Mouse (Mus musculus): ENCODE measurements at regions not wholly inside any gene's neighbourhood (a gene's known extent, or its start where the extent isn't known, plus 50 kb on each side); places are given as distances from the start of the nearest gene placed in this dataset.

GRCm38 (mm10) chr9:112834441-112835245 is 598.9 kb upstream of the Arpp21 start:
- Histone ChIP-seq H3K4me1 (ENCODE audit: control insufficient read depth, insufficient read depth, low read length) (no peaks in the 10 kb centered on the region), H3K4me3 (ENCODE audit: low read depth, low read length) (no peak overlapping the region), H3K9ac (ENCODE audit: low read depth, poor library complexity, severe bottlenecking) (no peak overlapping the region), H3K36me3 (ENCODE audit: control insufficient read depth, insufficient read depth, low read length, poor library complexity, severe bottlenecking) (no peaks in the 10 kb centered on the region), H3K9me3 (replicated peaks; ENCODE audit: control insufficient read depth, insufficient read depth, low read length, poor library complexity, severe bottlenecking) (no peaks in the 10 kb centered on the region), H3K27me3 (ENCODE audit: control insufficient read depth, insufficient read depth, low read length, poor library complexity, severe bottlenecking) (no peaks in the 10 kb centered on the region), H3K27ac (ENCODE audit: insufficient read depth, low read length) (no peak overlapping the region)
- no peak for TF ChIP-seq EP300 (IDR thresholded peaks at IDR 0.05; ENCODE audit: insufficient read depth, low read depth, low read length)
- no peak for TF ChIP-seq POLR2A (IDR thresholded peaks at IDR 0.05; ENCODE audit: insufficient read depth, low read length)
- no peak for TF ChIP-seq CTCF (IDR thresholded peaks at IDR 0.05; ENCODE audit: low read depth, low read length)

- TF ChIP-seq CTCF (IDR thresholded peaks at IDR 0.05; ENCODE audit: low read depth, low read length) (no peak), POLR2A (IDR thresholded peaks at IDR 0.05; ENCODE audit: insufficient read depth, low read length) (no peak), EP300 (IDR thresholded peaks at IDR 0.05; ENCODE audit: insufficient read depth, low read depth, low read length) (no peak)
- H3K9ac ChIP-seq (ENCODE audit: low read depth, poor library complexity, severe bottlenecking) = no peak overlapping the region
Observed at GRCm38 (mm10) chr9:112831102-112831501, 595.4 kb upstream of the Arpp21 start.

GRCm38 (mm10) chr9:112828602-112829001 is 592.9 kb upstream of the Arpp21 start:
- Histone ChIP-seq H3K27ac (ENCODE audit: insufficient read depth, low read length) (no peak overlapping the region), H3K36me3 (ENCODE audit: control insufficient read depth, insufficient read depth, low read length, poor library complexity, severe bottlenecking) (no peaks in the 10 kb centered on the region), H3K4me3 (ENCODE audit: low read depth, low read length) (no peak overlapping the region), H3K9me3 (replicated peaks; ENCODE audit: control insufficient read depth, insufficient read depth, low read length, poor library complexity, severe bottlenecking) (no peaks in the 10 kb centered on the region), H3K4me1 (ENCODE audit: control insufficient read depth, insufficient read depth, low read length) (no peaks in the 10 kb centered on the region), H3K9ac (ENCODE audit: low read depth, poor library complexity, severe bottlenecking) (no peak overlapping the region), H3K27me3 (ENCODE audit: control insufficient read depth, insufficient read depth, low read length, poor library complexity, severe bottlenecking) (no peaks in the 10 kb centered on the region)
- TF ChIP-seq EP300 (IDR thresholded peaks at IDR 0.05; ENCODE audit: insufficient read depth, low read depth, low read length) (no peak), POLR2A (IDR thresholded peaks at IDR 0.05; ENCODE audit: insufficient read depth, low read length) (no peak), CTCF (IDR thresholded peaks at IDR 0.05; ENCODE audit: low read depth, low read length) (no peak)

More at GRCm38 (mm10) chr9:112831102-112831501, 595.4 kb upstream of the Arpp21 start:
- Histone ChIP-seq H3K9me3 (replicated peaks; ENCODE audit: control insufficient read depth, insufficient read depth, low read length, poor library complexity, severe bottlenecking) (no peaks in the 10 kb centered on the region), H3K36me3 (ENCODE audit: control insufficient read depth, insufficient read depth, low read length, poor library complexity, severe bottlenecking) (no peaks in the 10 kb centered on the region), H3K27ac (ENCODE audit: insufficient read depth, low read length) (no peak overlapping the region), H3K4me3 (ENCODE audit: low read depth, low read length) (no peak overlapping the region), H3K4me1 (ENCODE audit: control insufficient read depth, insufficient read depth, low read length) (no peaks in the 10 kb centered on the region), H3K27me3 (ENCODE audit: control insufficient read depth, insufficient read depth, low read length, poor library complexity, severe bottlenecking) (no peaks in the 10 kb centered on the region)

- H3K4me1 ChIP-seq (ENCODE audit: control insufficient read depth, insufficient read depth, low read length) = no peaks in the 10 kb centered on the region
- H3K27ac ChIP-seq (ENCODE audit: insufficient read depth, low read length) = no peak overlapping the region
- no peaks in the 10 kb centered on the region for H3K36me3 ChIP-seq (ENCODE audit: control insufficient read depth, insufficient read depth, low read length, poor library complexity, severe bottlenecking)
- H3K4me3 ChIP-seq (ENCODE audit: low read depth, low read length) = no peak overlapping the region
- TF ChIP-seq CTCF (IDR thresholded peaks at IDR 0.05; ENCODE audit: low read depth, low read length) = no peak
- TF ChIP-seq EP300 (IDR thresholded peaks at IDR 0.05; ENCODE audit: insufficient read depth, low read depth, low read length) = no peak
- TF ChIP-seq POLR2A (IDR thresholded peaks at IDR 0.05; ENCODE audit: insufficient read depth, low read length) = no peak
- no peaks in the 10 kb centered on the region for H3K9me3 ChIP-seq (replicated peaks; ENCODE audit: control insufficient read depth, insufficient read depth, low read length, poor library complexity, severe bottlenecking)
- no peaks in the 10 kb centered on the region for H3K27me3 ChIP-seq (ENCODE audit: control insufficient read depth, insufficient read depth, low read length, poor library complexity, severe bottlenecking)
- no peak overlapping the region for H3K9ac ChIP-seq (ENCODE audit: low read depth, poor library complexity, severe bottlenecking)
Observed at GRCm38 (mm10) chr9:112826592-112826991, 590.9 kb upstream of the Arpp21 start.

GRCm38 (mm10) chr9:112821940-112822339 is 586.2 kb upstream of the Arpp21 start:
- Histone ChIP-seq H3K4me3 (ENCODE audit: low read depth, low read length) (no peak overlapping the region), H3K9me3 (replicated peaks; ENCODE audit: control insufficient read depth, insufficient read depth, low read length, poor library complexity, severe bottlenecking) (no peaks in the 10 kb centered on the region), H3K36me3 (ENCODE audit: control insufficient read depth, insufficient read depth, low read length, poor library complexity, severe bottlenecking) (no peaks in the 10 kb centered on the region), H3K4me1 (ENCODE audit: control insufficient read depth, insufficient read depth, low read length) (no peaks in the 10 kb centered on the region), H3K9ac (ENCODE audit: low read depth, poor library complexity, severe bottlenecking) (no peak overlapping the region), H3K27ac (ENCODE audit: insufficient read depth, low read length) (no peak overlapping the region), H3K27me3 (ENCODE audit: control insufficient read depth, insufficient read depth, low read length, poor library complexity, severe bottlenecking) (no peaks in the 10 kb centered on the region)
- no peak for TF ChIP-seq CTCF (IDR thresholded peaks at IDR 0.05; ENCODE audit: low read depth, low read length)
- no peak for TF ChIP-seq EP300 (IDR thresholded peaks at IDR 0.05; ENCODE audit: insufficient read depth, low read depth, low read length)
- no peak for TF ChIP-seq POLR2A (IDR thresholded peaks at IDR 0.05; ENCODE audit: insufficient read depth, low read length)

- H3K9ac ChIP-seq (ENCODE audit: low read depth, poor library complexity, severe bottlenecking) = no peak overlapping the region
- H3K9me3 ChIP-seq (replicated peaks; ENCODE audit: control insufficient read depth, insufficient read depth, low read length, poor library complexity, severe bottlenecking) = no peaks in the 10 kb centered on the region
- no peak overlapping the region for H3K4me3 ChIP-seq (ENCODE audit: low read depth, low read length)
- TF ChIP-seq CTCF (IDR thresholded peaks at IDR 0.05; ENCODE audit: low read depth, low read length) (peak; percentile 66), POLR2A (IDR thresholded peaks at IDR 0.05; ENCODE audit: insufficient read depth, low read length) (no peak)
- no peaks in the 10 kb centered on the region for H3K36me3 ChIP-seq (ENCODE audit: control insufficient read depth, insufficient read depth, low read length, poor library complexity, severe bottlenecking)
- H3K4me1 ChIP-seq (ENCODE audit: control insufficient read depth, insufficient read depth, low read length) = no peaks in the 10 kb centered on the region
- no peak overlapping the region for H3K27ac ChIP-seq (ENCODE audit: insufficient read depth, low read length)
- no peaks in the 10 kb centered on the region for H3K27me3 ChIP-seq (ENCODE audit: control insufficient read depth, insufficient read depth, low read length, poor library complexity, severe bottlenecking)
Observed at GRCm38 (mm10) chr9:112811946-112812345, 576.2 kb upstream of the Arpp21 start.

Measured in ES-Bruce4 (cell line).